Mouse (Mus musculus) liver, postnatal 0 days (tissue): ENCODE results near the gene Sft2d2.

ENCODE experiments used
- CTCF ChIP-seq: sonication (generic); IDR thresholded peaks from 2 replicates; pipeline ENCODE4 v1.5.1; 2016; ENCODE audit warnings: antibody characterized with exemption, low read depth
- EP300 ChIP-seq: IDR thresholded peaks from 2 replicates; pipeline ENCODE4 v1.6.1; 2016; ENCODE audit warnings: antibody characterized with exemption, low read depth, mild to moderate bottlenecking

DNA sequence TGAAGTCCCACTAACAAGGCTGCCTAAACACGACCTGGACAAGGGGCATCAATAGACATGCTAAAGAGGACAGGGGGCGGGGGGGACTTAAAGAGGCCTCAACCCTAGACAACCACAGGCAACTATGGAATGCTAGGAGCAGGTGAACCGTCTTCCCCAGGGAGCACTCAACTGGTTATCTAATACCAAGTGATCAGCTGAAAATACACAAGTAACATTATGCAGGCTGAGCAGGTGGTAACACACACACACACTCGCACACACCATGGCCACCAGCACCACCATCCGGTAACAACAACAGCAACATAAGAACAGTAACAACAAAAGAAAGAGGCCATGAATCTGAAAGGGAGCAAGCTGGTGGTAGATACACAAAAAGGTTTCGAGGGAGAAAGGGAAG, 4.2 kb downstream of the Sft2d2 start:
- TF ChIP-seq CTCF (no peak), EP300 (no peak)
